Mouse (Mus musculus): ENCODE data around the gene Olfr30. TPM values are rescaled to one million over a fixed set of nuclear protein-coding genes. Genes with fewer than 3 reads are reported as not detected.
"Not testable (repeated sequence)": the region's sequence is repeated elsewhere in the genome, so short reads cannot be mapped to it uniquely, and the experiment has no call there.

The Olfr30 gene
- not detected in 2 replicates for polyA plus RNA-seq (2015; fragmentation: Nextera tagmentation; extraction: Ambion mirVana)

DNA sequence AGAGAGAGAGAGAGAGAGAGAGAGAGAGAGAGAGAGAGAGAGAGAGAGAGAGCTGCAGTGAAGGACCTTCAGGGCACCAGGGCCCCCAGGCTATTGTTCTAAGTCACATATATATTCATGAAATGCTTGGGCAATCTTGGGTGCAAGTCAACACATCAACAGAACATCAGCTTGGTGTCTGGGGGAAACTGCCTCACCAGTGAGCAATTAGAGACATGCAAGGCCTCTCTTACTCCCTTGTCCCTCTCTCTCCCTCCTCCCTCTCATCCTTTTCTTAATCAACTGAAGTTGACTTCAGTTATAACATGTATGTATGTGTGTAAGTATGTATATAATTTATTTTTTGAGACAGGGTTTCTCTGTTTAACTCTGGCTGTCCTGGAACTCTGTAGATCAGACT is at the start of gene Olfr30:
Olfr30 (minus strand) TSS at position 101 of the 400 bp plus-strand sequence.
- Histone ChIP-seq H3K4me2 (replicated peaks) (no peak within 1 kb of the TSS), H3K36me3 (no peaks in the 10 kb centered on the region), H3K27ac (no peak within 1 kb of the TSS), H3K4me1 (replicated peaks) (no peaks in the 10 kb centered on the region), H3K9ac (no peak within 1 kb of the TSS), H3K4me3 (replicated peaks) (no peak within 1 kb of the TSS), H3K27me3 (replicated peaks) (no peaks in the 10 kb centered on the region), H3K9me3 (no peaks in the 10 kb centered on the region)
- ATAC-seq: no peak

DNA sequence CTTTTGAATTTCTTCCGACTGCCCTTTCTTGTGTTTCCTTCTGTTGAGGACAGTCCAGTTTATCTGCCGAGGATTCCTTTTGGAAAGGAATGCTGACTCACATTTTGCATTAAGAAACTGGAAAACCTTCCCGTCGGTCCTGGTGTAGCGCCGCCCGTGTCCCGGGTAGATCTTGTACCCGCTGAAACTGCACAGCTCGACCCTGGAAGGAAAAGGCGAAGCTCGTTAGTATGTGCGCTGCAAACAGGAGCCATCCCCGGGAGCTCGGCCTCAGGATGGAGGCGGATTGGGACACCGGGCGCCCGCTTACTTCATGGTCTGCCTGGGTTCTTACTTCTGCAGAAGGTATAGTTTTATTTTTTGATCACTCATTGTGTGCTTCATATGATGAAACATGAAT is 47.0 kb upstream of the Olfr30 start:
- H3K4me1 ChIP-seq (replicated peaks); H3K36me3 ChIP-seq; H3K4me3 ChIP-seq (replicated peaks); H3K9me3 ChIP-seq; H3K27me3 ChIP-seq (replicated peaks); H3K27ac ChIP-seq; H3K9ac ChIP-seq; H3K4me2 ChIP-seq (replicated peaks); ATAC-seq: not testable (repeated sequence)
- WGBS: 85% methylated on average over 19 of the region's 19 CpGs

DNA sequence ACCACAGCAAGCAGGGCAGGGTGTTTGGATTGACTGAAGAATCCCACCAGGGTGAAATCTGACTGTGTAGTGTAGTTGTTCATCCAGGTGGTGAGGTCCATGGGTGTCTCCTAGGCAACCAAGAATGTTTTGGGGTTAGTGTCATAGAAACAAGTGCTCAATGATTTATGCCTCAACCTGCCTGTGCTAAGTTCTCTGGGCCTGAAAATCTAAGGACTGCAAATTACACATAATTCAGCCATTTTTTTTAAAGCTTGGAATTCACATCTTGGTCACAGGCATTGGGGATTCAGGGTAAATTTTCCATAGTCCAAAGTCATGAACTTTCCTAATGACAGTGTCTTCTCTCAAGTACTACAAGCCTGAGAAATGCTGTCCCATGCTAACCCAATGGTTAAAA is 40.4 kb upstream of the Olfr30 start, which contains the start of gene Olfr331:
Olfr331 (minus strand) TSS at position 101 of the 400 bp plus-strand sequence.
- ATAC-seq; H3K4me3 ChIP-seq (replicated peaks); H3K4me2 ChIP-seq (replicated peaks); H3K4me1 ChIP-seq (replicated peaks); H3K27ac ChIP-seq; H3K36me3 ChIP-seq; H3K27me3 ChIP-seq (replicated peaks); H3K9me3 ChIP-seq; H3K9ac ChIP-seq: not testable (repeated sequence)

DNA sequence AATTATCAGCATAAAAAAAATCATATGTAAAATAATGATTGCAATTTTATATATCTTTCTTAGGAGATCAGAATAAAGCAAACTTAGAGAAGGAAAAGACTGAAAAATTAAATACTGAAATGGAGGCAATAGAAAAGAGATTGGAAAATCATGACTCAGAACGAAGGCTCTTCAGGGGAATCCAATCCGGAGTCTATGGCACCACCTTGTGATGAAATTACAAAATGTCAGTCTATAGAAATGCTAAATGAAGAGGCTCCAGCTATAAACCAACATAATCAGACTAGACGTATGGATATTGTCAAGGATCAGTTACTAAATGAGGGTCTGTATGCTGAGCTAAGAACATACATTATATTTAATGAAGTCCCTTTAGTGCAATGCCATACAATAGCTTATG is 37.2 kb upstream of the Olfr30 start:
- Histone ChIP-seq H3K27me3 (replicated peaks) (no peaks in the 10 kb centered on the region), H3K36me3 (no peaks in the 10 kb centered on the region), H3K4me2 (replicated peaks) (no peak overlapping the region), H3K27ac (no peak overlapping the region), H3K9me3 (no peaks in the 10 kb centered on the region), H3K9ac (no peak overlapping the region), H3K4me1 (replicated peaks) (no peaks in the 10 kb centered on the region), H3K4me3 (replicated peaks) (no peak overlapping the region)
- ATAC-seq: no peak
- 31% methylated on average over 3 of the region's 3 CpGs for WGBS

DNA sequence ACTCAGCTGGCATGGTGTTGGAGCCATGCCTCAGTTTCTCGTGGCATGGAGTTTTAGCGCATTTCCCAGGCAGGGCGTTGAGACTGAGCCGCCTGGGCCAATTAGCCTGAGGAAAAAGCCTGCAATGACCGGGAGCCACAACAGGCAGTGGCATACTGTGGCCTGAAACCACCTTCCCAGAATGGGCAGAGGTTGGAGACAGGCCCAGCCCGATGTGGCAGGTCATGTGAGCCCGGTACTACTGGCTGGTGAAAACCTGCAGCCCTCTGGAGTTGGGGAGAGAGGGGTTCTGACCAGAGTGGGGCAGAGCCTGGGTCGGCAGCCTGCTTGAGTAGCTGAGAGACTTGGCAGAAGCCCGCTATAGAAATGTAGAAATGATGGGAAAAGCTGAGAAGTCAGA is 36.7 kb upstream of the Olfr30 start:
- no peak overlapping the region for H3K4me2 ChIP-seq (replicated peaks)
- WGBS: 80% methylated on average over 9 of the region's 9 CpGs
- no peaks in the 10 kb centered on the region for H3K9me3 ChIP-seq
- no peak overlapping the region for H3K27ac ChIP-seq
- no peak overlapping the region for H3K4me3 ChIP-seq (replicated peaks)
- no peak overlapping the region for H3K9ac ChIP-seq
- H3K36me3 ChIP-seq: no peaks in the 10 kb centered on the region
- H3K4me1 ChIP-seq (replicated peaks): no peaks in the 10 kb centered on the region
- H3K27me3 ChIP-seq (replicated peaks): no peaks in the 10 kb centered on the region
- no peak for ATAC-seq

DNA sequence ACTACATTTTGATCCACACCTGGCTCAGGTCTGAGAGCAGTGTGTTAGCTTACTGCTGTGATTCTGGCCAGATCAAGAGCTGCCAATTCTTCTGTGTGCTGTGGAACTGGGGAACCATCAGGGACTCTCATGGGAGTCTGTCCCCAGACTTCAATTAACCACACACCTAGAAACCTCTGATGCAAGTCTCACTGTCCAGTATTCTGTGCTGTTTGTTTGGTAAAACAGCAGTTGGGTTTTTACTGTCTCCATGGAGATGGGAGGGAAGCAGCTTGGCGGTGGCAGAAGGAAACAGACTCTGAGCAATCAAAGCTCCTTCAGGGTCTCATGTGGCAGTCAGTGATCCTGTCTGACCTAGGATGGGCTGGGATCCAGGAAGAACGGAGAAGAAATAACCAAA is 30.4 kb upstream of the Olfr30 start, which contains the start of gene Olfr332:
Olfr332 (minus strand) TSS at position 101 of the 400 bp plus-strand sequence.
- no peak within 1 kb of the TSS for H3K4me2 ChIP-seq (replicated peaks)
- no peak for ATAC-seq
- H3K27ac ChIP-seq: no peak within 1 kb of the TSS
- WGBS: 66% methylated on average over 2 of the region's 2 CpGs
- no peak within 1 kb of the TSS for H3K4me3 ChIP-seq (replicated peaks)
- H3K36me3 ChIP-seq: no peaks in the 10 kb centered on the region
- no peaks in the 10 kb centered on the region for H3K4me1 ChIP-seq (replicated peaks)
- no peaks in the 10 kb centered on the region for H3K27me3 ChIP-seq (replicated peaks)
- H3K9me3 ChIP-seq: no peaks in the 10 kb centered on the region
- no peak within 1 kb of the TSS for H3K9ac ChIP-seq

DNA sequence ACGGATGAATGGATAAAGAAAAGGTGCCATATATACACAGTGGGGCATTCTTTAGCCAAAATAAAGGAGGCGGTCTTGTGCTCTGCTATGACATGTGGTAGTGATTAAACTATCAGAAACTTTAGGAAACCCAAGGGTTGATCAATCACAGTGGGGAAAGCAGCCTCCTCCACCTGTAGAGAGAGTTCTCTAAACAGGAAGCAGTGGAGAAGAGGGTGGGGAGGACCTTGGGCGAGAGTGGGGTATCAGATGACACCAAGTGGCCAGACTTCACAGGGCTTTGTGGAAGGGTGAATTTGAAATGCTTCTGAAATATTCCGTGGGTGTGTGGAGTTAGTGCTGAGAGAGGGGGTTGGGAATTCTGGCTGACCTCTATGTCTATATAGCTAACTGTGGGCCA is 8.5 kb downstream of the Olfr30 start:
- Histone ChIP-seq H3K27ac (no peak overlapping the region), H3K4me1 (replicated peaks) (no peaks in the 10 kb centered on the region), H3K36me3 (no peaks in the 10 kb centered on the region), H3K27me3 (replicated peaks) (no peaks in the 10 kb centered on the region), H3K4me3 (replicated peaks) (no peak overlapping the region), H3K9me3 (no peaks in the 10 kb centered on the region), H3K4me2 (replicated peaks) (no peak overlapping the region), H3K9ac (no peak overlapping the region)
- WGBS: 48% methylated on average over 4 of the region's 4 CpGs
- no peak for ATAC-seq

DNA sequence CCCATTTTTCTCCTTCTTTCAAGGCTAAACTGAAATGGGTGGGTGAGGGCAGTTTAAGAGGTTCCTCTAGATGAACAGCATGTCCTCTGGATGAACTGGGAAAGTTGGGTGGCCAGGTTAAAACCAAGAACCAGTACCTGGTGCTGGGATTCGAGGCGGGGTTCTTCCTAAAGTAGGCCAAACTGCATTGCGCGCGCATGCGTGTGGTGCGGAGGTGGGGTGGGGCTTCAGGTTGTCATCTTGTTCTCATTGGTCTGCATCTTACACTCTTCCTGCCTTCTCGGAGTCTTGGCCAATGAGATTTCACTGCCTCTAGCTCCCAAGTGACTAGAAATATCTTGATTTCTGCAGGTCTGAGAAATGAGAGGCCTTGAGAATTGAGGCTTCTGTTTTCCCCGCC is 9.3 kb downstream of the Olfr30 start, which contains the start of gene Lypd9:
Lypd9 (minus strand) TSS at position 165 of the 400 bp plus-strand sequence.
- no peak within 1 kb of the TSS for H3K4me2 ChIP-seq (replicated peaks)
- no peaks in the 10 kb centered on the region for H3K9me3 ChIP-seq
- H3K27me3 ChIP-seq (replicated peaks): no peaks in the 10 kb centered on the region
- H3K36me3 ChIP-seq: no peaks in the 10 kb centered on the region
- no peak within 1 kb of the TSS for H3K9ac ChIP-seq
- 96% methylated on average over 9 of the region's 9 CpGs for WGBS
- no peaks in the 10 kb centered on the region for H3K4me1 ChIP-seq (replicated peaks)
- no peak for ATAC-seq
- no peak within 1 kb of the TSS for H3K4me3 ChIP-seq (replicated peaks)
- no peak within 1 kb of the TSS for H3K27ac ChIP-seq

DNA sequence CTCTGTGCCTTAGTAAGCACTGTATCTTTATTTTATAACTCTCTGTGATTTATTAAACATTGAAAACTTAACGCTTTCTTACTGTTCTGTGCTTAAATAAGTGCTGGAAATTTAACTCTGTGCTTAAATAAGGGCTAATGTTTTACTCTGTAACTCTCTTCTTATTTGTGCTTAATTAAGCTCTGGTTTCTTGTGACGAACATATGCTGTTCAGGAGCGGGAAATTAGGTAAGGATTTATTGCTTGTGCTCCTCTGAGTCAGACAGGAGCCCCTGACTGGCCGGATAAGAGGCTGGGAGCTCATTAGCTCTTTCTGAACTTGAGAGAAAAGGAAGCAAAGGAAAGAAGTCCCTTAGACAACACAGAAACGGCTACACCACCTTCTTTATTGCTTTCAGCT is 24.2 kb downstream of the Olfr30 start:
- H3K9me3 ChIP-seq: no peaks in the 10 kb centered on the region
- H3K9ac ChIP-seq: no peak overlapping the region
- no peaks in the 10 kb centered on the region for H3K36me3 ChIP-seq
- WGBS: 10% methylated on average over 5 of the region's 5 CpGs
- H3K4me1 ChIP-seq (replicated peaks): no peaks in the 10 kb centered on the region
- no peaks in the 10 kb centered on the region for H3K27me3 ChIP-seq (replicated peaks)
- no peak overlapping the region for H3K4me2 ChIP-seq (replicated peaks)
- peak; percentile 45; the same call in 1 of the 2 replicates for ATAC-seq
- H3K27ac ChIP-seq: no peak overlapping the region
- H3K4me3 ChIP-seq (replicated peaks): no peak overlapping the region

DNA sequence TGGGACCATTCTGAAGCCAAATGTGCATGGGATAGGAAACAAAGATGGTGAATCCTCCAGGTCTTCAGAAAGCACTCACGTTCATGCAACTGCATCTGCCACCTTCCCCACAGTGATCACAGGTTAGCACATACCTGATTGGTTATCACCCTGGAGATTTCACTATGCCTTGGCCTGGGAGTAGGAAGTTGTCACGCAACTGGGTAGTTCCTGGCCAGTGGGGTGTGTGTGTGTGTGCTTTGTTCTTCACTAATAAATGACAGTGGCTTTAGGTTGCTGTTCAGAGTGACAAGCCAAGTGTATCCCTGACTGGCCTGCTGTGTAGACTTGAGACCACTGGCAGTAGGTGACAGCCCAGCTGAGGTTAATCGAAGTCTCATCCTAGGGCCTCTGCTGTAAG is 29.8 kb downstream of the Olfr30 start, which contains the start of gene Gm12253:
Gm12253 (plus strand) TSS at position 301 of the 400 bp plus-strand sequence.
- Histone ChIP-seq H3K27me3 (replicated peaks) (no peaks in the 10 kb centered on the region), H3K4me2 (replicated peaks) (no peak within 1 kb of the TSS), H3K36me3 (no peaks in the 10 kb centered on the region), H3K9ac (no peak within 1 kb of the TSS), H3K9me3 (no peaks in the 10 kb centered on the region), H3K4me1 (replicated peaks) (no peaks in the 10 kb centered on the region), H3K4me3 (replicated peaks) (no peak within 1 kb of the TSS), H3K27ac (no peak within 1 kb of the TSS)
- 97% methylated on average over 3 of the region's 3 CpGs for WGBS
- ATAC-seq: no peak

DNA sequence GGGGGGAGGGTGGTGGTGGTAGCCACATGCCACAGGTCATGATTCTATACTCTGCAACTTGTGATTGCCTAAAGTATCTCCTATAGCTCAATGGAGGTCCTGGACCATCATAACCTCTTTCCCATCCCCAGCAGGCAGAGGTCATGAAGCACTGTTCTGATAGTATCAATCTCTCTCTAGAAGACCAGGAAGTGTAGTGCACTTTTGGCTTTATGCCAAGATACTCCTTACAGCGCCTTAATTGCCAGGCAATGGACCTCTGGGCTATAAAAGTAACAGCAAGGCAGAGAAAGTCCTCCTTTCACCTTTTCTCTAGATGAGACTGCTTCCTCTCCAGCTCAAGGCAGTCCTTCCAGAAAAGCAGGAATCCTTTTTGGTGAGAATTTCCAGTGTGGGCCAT is 41.3 kb downstream of the Olfr30 start, which contains the start of gene 1810065E05Rik:
1810065E05Rik (plus strand) TSS at position 297 of the 400 bp plus-strand sequence.
- Histone ChIP-seq H3K4me1 (replicated peaks) (peaks cover 6% of the 10 kb centered on the region; the same call in 1 of the 2 replicates), H3K27me3 (replicated peaks) (peaks cover 8% of the 10 kb centered on the region; the same call in 1 of the 2 replicates), H3K9ac (no peak within 1 kb of the TSS), H3K4me2 (replicated peaks) (no peak within 1 kb of the TSS), H3K4me3 (replicated peaks) (no peak within 1 kb of the TSS), H3K36me3 (no peaks in the 10 kb centered on the region), H3K9me3 (no peaks in the 10 kb centered on the region), H3K27ac (no peak within 1 kb of the TSS)
- peak; percentile 78 for ATAC-seq
- 17% methylated on average over 1 of the region's 1 CpGs for WGBS

DNA sequence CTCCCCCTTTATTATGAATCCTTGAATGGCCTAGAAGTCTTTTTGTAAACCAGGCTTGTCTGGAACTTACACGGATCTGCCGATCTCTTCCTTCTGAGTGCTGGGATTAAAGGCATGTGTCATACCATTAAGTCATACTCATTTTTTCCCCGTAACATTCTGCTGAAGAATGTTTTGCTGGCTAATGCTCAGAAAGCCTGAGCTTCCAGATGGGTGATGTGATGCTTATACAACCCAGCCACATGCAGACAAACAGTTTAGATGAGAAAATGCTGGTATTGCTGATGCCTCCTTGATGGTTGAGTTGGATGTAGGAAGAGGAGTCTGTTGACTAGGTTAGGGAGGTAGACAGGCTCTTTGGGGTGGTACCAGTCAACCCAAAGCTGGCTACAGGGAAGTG is 43.7 kb downstream of the Olfr30 start:
- Histone ChIP-seq H3K9ac (no peak overlapping the region), H3K36me3 (no peaks in the 10 kb centered on the region), H3K4me2 (replicated peaks) (no peak overlapping the region), H3K9me3 (no peaks in the 10 kb centered on the region), H3K4me3 (replicated peaks) (no peak overlapping the region), H3K4me1 (replicated peaks) (peaks cover 6% of the 10 kb centered on the region; the same call in 1 of the 2 replicates), H3K27ac (no peak overlapping the region), H3K27me3 (replicated peaks) (0 out of 2 replicates have a peak, but pooled peaks cover 8% of the 10 kb centered on the region)
- 39% methylated on average over 3 of the region's 3 CpGs for WGBS
- ATAC-seq: no peak

DNA sequence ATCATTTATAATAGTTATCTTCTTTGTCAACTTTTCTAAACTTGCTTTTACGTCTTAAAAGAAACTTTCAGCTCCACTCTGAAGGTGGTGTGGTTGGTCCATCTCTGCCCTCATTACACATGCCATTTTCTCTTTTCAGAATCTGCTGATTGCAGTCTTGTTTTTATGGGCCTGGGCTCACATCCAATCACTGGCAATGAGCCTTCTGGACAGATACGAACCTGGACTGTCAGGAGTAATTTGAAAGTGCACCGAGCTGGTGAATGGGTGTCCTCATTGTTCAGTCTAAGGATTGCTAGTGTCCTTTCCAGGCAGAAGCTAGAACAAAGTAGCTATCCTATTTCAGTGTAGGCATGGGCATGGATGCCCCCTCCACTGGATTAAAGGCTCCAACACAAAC is 54.0 kb downstream of the Olfr30 start:
- H3K27ac ChIP-seq: no peak overlapping the region
- H3K9me3 ChIP-seq: no peaks in the 10 kb centered on the region
- H3K4me2 ChIP-seq (replicated peaks): no peak overlapping the region
- no peaks in the 10 kb centered on the region for H3K4me1 ChIP-seq (replicated peaks)
- H3K4me3 ChIP-seq (replicated peaks): no peak overlapping the region
- WGBS: 62% methylated on average over 3 of the region's 3 CpGs
- no peaks in the 10 kb centered on the region for H3K27me3 ChIP-seq (replicated peaks)
- ATAC-seq: no peak
- H3K36me3 ChIP-seq: no peaks in the 10 kb centered on the region
- H3K9ac ChIP-seq: no peak overlapping the region

All from intestine, embryonic 15.5 days (tissue).